Mouse (Mus musculus) heart, adult 18-20 months (tissue): ENCODE results near the gene Sestd1. TPM values are rescaled to one million over a fixed set of nuclear protein-coding genes. Genes with fewer than 3 reads are reported as not detected.

ENCODE experiments used
- DNase-seq, 2 experiments: peaks; one replicate each; pipeline ENCODE4 v3.0.0; 2021 to 2022; ENCODE audit warnings: mixed read lengths in 1 of 2
- total RNA-seq, 2 experiments: library from RNA; stranded (reverse); gene quantifications; 2 replicates each; pipeline ENCODE4 v1.2.3; 2021

The Sestd1 gene
- total RNA-seq, 2 experiments from 2014 or later, result 16.9 to 17.2 TPM

DNA sequence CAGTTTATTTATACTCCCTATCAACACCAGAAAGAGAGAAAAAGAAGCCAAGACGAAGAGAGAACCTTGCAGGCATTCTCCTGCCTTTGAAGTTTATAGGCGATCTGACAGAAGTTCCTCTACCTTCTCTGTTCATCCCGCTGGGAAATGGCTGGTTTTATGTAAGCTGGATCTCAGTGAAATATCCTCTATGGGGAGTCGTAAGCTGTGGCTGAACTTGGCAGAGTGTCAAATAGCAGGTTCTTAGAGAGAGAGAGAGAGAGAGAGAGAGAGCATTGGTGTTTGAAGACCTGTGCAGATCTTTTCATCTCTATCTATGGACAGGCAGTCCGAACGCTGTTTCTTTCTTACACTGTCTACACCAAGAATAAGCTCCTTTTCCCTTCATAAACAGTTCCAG is 107.0 kb downstream of the Sestd1 start:
- DNase-seq, result peak in 1 of 2 experiments; percentile 32

DNA sequence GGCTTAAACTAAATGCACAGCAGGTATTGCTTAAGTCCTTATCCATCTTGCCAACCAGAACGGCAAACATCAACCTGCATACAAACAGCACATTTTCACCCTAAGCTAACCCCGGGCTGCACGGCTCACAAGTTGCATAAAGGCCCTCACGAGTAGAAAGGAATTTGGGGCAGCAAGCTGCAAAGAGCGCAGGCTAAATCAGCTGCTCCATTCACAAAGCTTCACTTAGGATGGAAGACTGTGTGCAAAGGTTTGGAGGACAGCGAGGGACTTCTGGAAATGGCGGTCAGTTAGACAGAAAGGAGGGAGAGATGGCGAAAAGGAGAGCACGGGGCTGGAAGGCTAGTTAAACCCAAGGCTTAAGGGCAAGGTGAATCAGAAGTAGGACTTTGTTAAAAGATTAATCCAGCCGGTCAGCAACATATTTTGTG is 108.1 kb downstream of the Sestd1 start:
- peak in 1 of 2 experiments; percentile 48 for DNase-seq

- peak; percentile 70 to 73 for DNase-seq
These were observed 108.8 kb downstream of the Sestd1 start for GRCm38 (mm10) chr2:77171444-77172240.

DNA sequence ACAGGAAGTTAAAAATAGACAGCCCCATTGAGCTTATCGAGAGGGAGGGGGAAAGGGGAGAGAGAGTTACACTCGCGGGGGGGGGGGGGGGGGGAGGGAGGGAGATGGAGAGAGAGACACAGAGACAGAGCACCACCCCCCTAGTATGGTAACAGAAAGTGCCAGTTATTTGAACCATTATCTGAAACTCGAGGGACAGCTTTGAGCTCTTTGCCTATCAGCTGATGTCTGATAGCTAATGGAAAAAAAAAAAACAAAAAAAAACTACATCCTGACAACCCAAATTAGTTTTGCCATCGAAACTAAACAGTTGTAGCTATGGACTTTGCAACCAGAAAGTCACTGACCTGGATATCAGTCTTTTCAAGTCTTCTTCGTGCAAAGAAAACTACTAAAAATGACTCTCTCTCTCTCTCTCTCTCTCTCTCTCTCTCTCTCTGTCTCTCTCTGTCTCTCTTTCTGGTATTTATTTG is 109.7 kb downstream of the Sestd1 start, which contains the start of gene Ccdc141:
TSS of gene Ccdc141 (minus strand) at position 4 of the 473 bp plus-strand sequence.
- DNase-seq, result no peak

DNA sequence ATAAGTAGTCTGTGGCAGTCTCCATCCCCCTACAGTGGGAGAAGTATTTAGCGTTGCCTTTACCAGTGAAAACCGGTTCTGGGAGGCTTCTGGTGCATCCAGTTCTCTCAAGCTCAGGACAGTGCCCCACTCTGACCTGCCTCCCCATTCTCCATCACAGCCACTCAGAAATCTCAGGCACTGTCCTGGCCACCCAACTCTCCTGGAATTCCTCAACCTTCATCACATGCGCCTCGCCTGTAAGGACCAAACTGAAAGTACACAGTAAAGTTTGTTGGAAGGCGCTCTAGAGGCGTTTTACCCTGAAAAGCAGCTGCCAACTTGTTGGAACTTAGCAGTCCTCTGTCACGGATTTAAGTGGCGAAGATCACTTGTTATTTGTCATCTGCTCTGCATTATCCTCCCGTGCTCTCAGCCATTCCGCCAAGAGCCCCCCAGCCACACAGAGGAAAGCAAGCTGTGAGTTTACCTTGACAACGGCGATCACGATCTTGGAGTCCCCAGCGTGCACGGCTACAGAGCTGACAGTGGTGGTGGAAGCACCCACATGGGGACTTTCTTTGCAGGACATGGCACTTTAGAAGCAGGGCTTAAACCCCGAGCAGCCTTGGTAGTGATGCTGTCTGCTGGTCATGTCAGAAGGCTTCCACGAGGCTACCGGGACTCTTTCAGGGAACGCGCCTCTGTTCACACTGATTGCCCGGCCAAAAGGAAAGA is 110.3 kb downstream of the Sestd1 start:
- peak; percentile 85 to 86 for DNase-seq

DNA sequence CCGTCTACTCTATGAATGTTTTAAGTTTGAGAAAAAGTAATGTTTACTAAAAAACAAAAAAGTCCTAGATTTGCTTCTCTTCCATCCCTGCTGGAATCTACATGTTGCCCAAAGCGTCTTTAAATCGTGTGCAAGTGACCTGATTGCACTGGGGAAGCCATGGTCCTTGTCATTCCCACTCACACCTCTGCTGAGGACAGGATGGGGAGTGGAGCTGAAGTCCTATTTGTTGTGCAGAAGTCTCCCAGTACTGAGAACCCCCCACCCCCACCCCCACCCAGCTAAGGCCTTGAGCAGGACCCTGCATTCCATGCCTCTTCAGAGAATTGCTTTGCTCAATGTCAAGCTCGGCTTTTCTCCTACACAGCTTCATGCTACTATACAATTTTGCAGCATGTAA is 111.2 kb downstream of the Sestd1 start:
- DNase-seq, result no peak

GRCm38 (mm10) chr2:77168781-77169180 is 111.6 kb downstream of the Sestd1 start:
- DNase-seq, result no peak

DNA sequence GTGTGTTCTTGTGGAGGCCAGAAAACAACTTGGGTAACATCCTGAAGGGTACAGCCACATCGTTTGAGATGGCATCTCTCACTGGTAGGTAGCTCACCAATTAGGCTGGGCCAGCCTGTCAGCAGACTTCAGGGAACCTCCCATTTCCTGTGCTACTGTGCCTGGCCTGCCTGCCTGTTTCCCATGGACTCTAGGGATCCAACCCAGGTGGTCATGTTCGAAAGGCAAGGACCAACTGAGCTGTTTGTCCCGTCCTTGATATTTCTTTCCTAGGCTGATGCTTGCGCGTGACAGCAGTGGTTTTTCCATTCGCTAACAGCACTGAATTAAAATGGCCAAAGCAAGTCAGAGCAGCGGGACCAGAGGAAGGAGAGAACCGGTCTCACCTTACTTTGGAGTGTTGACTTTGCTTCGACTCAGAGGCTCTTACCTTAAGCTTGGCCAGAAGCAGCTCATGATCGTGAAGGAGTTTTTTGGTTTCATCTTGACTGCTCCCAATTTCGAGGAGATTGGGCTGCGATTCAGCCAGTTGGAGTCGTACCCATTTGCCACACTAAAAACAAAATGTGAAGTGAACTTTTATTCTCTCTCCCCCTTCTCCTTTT is 112.2 kb downstream of the Sestd1 start:
- DNase-seq, result peak in 1 of 2 experiments; percentile 25

GRCm38 (mm10) chr2:77166366-77166765 is 114.0 kb downstream of the Sestd1 start:
- no peak for DNase-seq

GRCm38 (mm10) chr2:77164662-77165061 is 115.7 kb downstream of the Sestd1 start:
- no peak for DNase-seq

DNA sequence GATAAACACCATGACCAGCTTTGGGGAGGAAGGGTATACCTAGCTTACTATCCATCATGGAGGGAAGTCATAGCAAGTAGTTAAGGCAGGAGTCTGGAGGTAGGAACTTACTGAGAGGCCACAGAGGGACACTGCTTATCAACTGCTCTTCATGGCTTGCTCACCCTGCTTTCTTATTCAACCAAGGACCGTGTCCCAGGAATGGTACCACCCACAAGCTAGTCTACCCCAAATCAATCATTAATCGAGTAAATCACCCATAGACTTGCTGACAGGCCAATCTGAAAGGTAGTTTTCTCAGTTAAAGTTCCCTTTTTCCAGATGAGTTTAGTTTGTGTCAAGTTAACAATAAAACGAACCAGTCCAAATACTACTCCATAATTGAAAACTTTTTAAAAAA is 117.0 kb downstream of the Sestd1 start:
- DNase-seq, result no peak

DNA sequence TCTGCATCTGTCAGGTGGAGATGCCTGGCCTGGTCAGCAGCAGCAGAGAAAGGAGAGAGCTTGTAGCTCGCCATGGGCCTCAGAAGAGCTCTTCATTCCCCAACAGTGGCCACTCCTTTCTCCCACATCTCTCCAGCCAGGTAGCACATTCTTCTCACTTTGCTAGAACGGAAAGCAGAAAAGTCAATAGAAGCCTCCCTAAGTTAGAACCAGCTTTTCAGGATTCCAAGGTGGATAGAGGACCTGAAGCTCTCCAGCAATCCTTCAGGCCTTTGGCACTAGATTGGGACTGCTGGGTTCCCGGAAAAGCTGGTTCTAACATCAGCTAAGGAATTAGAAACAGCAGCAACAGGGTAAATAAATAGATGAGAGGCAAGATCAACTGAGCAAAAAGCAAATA is 118.3 kb downstream of the Sestd1 start:
- DNase-seq, result no peak

- no peak for DNase-seq
These were observed 122.8 kb downstream of the Sestd1 start for GRCm38 (mm10) chr2:77157546-77157945.

DNA sequence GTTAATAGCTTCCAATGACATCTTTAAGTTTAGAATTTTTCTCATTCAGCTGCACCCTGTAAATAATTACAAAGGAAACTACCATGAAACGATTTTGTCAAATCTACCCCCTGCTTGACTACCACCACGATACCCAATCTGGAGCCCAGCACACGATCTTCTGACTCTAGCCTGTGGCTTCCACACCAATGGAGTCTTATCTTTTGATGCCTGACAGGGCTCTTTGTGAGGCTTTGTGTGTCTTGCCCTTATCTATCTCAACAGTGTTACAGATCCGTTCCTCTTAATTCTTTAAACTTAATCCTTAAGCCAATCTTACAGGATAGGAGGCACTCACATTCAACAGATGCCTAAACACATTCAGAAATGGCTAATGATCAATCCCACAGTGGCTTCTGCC is 126.3 kb downstream of the Sestd1 start:
- no peak for DNase-seq

DNA sequence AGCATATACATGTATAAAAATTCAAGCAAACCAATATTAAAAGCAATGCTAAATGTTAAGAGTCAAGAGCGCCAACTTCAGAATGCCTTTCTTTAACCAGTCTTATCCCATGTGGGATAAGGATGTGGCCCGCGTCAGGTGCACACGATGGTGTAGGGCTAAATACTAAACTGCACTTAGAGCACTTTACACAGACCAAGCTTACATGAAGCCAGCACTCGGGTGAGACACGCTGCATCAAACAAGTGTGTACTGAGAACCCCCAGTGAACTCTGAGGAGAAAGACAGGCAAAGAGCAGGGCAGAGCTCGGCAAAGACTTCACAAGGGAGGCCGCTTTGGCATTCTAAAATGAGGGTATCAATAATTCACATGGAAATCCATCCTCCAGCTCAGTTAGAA is 129.1 kb downstream of the Sestd1 start:
- DNase-seq, result no peak

GRCm38 (mm10) chr2:77149576-77149975 is 130.8 kb downstream of the Sestd1 start:
- DNase-seq, result no peak

GRCm38 (mm10) chr2:77148215-77148614 is 132.2 kb downstream of the Sestd1 start:
- DNase-seq, result peak in 1 of 2 experiments; percentile 17

DNA sequence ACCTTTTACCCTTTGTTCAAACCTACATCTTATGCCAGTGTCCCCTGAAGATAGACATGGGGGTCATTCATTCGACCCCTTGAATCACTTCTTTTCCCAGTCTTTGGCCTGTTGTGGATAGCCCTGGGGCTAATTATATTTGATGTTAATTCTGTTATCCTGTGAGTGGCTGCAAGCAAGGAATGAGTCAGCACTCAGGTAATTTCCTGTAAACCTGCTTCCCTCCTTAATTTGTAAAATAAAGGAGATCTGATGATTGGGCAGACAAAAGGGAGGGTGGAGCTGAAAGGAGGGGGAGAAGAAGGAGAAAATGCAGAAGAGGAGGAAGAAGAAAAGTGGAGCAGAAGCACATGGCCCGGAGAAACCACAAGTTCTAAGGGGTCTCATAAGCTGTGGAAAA is 133.4 kb downstream of the Sestd1 start:
- DNase-seq, result no peak

- DNase-seq, result no peak
These were observed 134.1 kb downstream of the Sestd1 start for GRCm38 (mm10) chr2:77146291-77146690.

- no peak for DNase-seq
These were observed 136.9 kb downstream of the Sestd1 start for GRCm38 (mm10) chr2:77143536-77143935.

DNA sequence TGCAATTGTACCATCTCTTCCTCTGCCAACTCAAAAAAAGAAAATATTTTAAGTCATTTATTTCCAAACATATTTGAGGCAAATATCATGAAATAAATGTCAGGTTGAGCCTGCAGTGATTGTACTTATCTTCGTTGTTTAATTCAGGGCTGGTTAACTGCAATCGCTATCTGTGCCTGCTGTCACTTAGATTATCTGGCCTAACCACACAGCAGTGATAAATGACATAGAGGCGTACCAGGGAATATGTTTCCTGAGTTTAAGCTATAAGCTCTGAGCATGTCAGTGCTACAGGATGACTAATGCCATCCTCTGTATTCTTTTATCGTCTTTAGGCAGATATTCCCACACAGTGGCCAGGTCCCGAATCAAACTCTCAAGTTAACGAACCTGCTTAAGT is 141.5 kb downstream of the Sestd1 start:
- no peak for DNase-seq

DNA sequence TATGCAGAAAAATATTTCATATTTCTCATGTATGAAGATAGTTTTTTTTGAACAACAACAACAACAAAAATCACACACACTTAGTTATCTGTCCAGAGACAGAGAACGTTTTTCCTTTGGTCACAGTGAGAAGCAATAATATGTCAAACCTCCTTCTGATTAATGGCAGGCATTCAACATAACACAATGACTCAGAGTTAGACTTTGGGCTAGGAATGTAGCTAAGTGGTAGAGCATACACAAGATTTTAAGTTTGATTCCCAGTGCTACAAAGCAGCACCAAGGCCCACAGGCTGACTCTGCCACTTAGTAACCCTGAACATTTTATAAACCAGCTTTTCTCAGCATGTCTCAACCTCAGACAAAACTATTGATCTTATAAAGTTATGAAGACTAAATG is 145.5 kb downstream of the Sestd1 start:
- no peak for DNase-seq

DNA sequence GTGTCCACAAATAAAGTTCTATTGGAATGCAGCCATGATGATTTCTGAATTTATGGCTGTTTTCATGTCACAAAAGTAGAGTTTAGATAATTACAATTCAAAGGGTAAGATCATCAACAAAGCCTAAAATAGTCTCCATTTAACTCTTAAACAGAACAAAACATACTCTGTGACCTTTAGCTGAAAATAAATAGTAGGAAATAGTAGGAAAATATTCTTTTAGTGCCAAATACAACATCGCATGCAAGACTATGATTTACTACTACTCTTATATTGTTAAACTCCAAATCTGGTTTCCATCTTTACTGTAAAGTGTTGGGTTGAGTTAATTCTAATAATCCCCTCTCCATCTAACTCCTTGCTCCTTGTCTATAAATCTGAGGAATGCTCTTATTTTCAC is 147.0 kb downstream of the Sestd1 start:
- no peak for DNase-seq
